Mouse (Mus musculus) heart, embryonic 15.5 days (tissue): Measurements from ENCODE around the gene 5330417C22Rik. TPM values are rescaled to one million over a fixed set of nuclear protein-coding genes. Genes with fewer than 3 reads are reported as not detected.

ENCODE experiments used
- ATAC-seq: fragments of 200-750 bp; cut with Nextera tagmentation; replicated peaks from 2 replicates; pipeline ENCODE4 v1.8.0; 2017; ENCODE audit warnings: low read depth, moderate TSS enrichment; ENCODE audit not compliant: insufficient number of reproducible peaks, insufficient read depth, low FRiP score
- H3K27ac ChIP-seq: fragments of 300-500 bp; sonication (generic); 2 replicates; pipeline ENCODE4 v1.5.1; 2015; ENCODE audit warnings: mild to moderate bottlenecking, inconsistent platforms
- H3K27me3 ChIP-seq: fragments of 300-500 bp; sonication (generic); 2 replicates; pipeline ENCODE4 v1.6.1; 2015; ENCODE audit warnings: inconsistent platforms
- H3K36me3 ChIP-seq: fragments of 300-500 bp; sonication (generic); 2 replicates; pipeline ENCODE4 v1.6.1; 2015; ENCODE audit warnings: mild to moderate bottlenecking, inconsistent platforms
- H3K4me1 ChIP-seq: fragments of 300-500 bp; sonication (generic); replicated peaks from 2 replicates; pipeline ENCODE4 v1.6.1; 2015; ENCODE audit warnings: inconsistent platforms
- H3K4me2 ChIP-seq: fragments of 300-500 bp; sonication (generic); 2 replicates; pipeline ENCODE4 v1.6.1; 2015; ENCODE audit warnings: inconsistent platforms, mild to moderate bottlenecking, moderate library complexity
- H3K4me3 ChIP-seq: fragments of 300-500 bp; sonication (generic); 2 replicates; pipeline ENCODE4 v1.5.1; 2015; ENCODE audit warnings: mild to moderate bottlenecking, inconsistent platforms
- H3K9ac ChIP-seq: fragments of 300-500 bp; sonication (generic); 2 replicates; pipeline ENCODE4 v1.6.1; 2015; ENCODE audit warnings: mild to moderate bottlenecking, inconsistent platforms
- H3K9me3 ChIP-seq: fragments of 300-500 bp; sonication (generic); replicated peaks from 2 replicates; pipeline ENCODE4 v1.6.1; 2016; ENCODE audit warnings: inconsistent platforms
- WGBS: fragments of 180-500 bp; shearing (Covaris S2); methylation state at CpG from one replicate; pipeline ENCODE4 v1.1.7; 2015; ENCODE audit warnings: mixed read lengths; 5-methylcytosine and 5-hydroxymethylcytosine counted together
- microRNA-seq: library from miRNA; unstranded; fragments of <30 nt; microRNA quantifications from one replicate; pipeline ENCODE4, GENCODE M21; 2016
- polyA plus RNA-seq: library from polyadenylated mRNA; unstranded; fragments of >200 nt; fragmentation: Nextera tagmentation; extraction: Ambion mirVana; gene quantifications from 2 replicates; pipeline ENCODE4 v1.2.1, GENCODE M21; 2015

Gene 5330417C22Rik
- polyA plus RNA-seq, 1 experiment from 2014 or later = 1.0 TPM

- Histone ChIP-seq H3K36me3 (no peaks in the 10 kb centered on the region), H3K9ac (no peak overlapping the region), H3K27ac (no peak overlapping the region), H3K4me2 (no peak overlapping the region), H3K27me3 (peaks cover 5% of the 10 kb centered on the region), H3K9me3 (no peaks in the 10 kb centered on the region), H3K4me3 (no peak overlapping the region), H3K4me1 (peaks cover 11% of the 10 kb centered on the region; the same call in 1 of the 2 replicates)
- ATAC-seq = no peak
- WGBS = 67% methylated on average over 8 of the region's 8 CpGs
Measured at GRCm38 (mm10) chr3:108409656-108410358, 126.5 kb downstream of the 5330417C22Rik start.

DNA sequence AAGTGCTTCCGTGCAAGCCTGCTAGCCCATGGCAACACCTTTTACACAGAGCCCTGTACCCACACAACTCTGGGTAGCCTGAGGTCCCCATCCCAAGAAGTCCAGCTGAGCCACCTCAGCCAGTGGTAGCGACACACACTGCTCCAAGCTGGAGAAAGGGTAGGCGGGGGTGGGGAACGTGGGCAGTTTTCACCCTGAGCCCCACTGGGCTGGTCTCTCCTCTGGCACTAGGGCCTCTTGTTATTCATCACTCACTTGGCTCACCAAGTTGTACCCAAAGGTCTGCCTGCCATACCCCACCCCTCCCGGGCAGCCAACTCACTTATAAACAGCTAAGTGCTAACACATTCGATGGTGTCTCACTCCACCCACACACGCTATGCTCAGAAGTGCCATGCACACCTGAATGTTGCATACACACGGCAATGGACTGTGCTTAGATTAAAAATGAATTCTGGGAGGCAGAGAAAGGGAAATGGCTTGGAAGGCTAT, 127.8 kb downstream of the 5330417C22Rik start:
- no peak for ATAC-seq
- no peak overlapping the region for H3K9ac ChIP-seq
- H3K36me3 ChIP-seq = no peaks in the 10 kb centered on the region

DNA sequence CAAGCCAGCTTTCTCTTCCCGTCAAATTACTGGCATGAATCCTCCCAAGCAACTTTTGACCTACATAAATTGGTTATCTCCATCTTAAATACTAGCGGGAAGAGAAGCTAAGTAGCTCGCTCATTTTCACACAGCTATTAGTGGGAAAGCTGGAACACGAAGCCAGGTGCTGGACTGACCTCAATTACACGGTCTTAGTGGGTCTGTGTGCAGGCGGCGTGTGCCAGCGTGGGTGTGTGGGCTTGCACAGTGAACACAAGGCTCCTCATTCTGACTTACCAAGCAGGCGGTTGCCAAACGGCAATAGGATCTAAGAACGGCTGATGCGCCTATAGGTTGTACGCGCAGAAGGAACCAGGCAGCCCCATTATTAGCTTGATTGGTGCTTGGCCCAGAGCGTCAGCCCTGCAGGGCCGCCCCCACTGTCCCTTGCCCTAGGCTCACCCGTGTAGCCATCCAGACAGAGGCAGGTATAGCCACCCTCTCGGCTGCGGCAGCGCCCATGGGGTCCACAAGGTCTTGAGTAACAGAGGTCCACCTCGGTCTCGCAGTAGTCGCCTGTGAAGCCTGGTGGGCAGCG, 129.9 kb downstream of the 5330417C22Rik start:
- no peak for ATAC-seq
- peaks cover 11% of the 10 kb centered on the region; the same call in 1 of the 2 replicates for H3K4me1 ChIP-seq

More for the DNA sequence above, 127.8 kb downstream of the 5330417C22Rik start:
- Histone ChIP-seq H3K4me3 (no peak overlapping the region), H3K27ac (no peak overlapping the region), H3K27me3 (no peaks in the 10 kb centered on the region), H3K4me1 (peaks cover 11% of the 10 kb centered on the region; the same call in 1 of the 2 replicates), H3K4me2 (no peak overlapping the region), H3K9me3 (no peaks in the 10 kb centered on the region)
- WGBS = 84% methylated on average over 8 of the region's 8 CpGs

More for the DNA sequence above, 129.9 kb downstream of the 5330417C22Rik start:
- WGBS = 85% methylated on average over 24 of the region's 24 CpGs
- H3K36me3 ChIP-seq = no peaks in the 10 kb centered on the region
- peaks cover 7% of the 10 kb centered on the region for H3K27me3 ChIP-seq
- H3K27ac ChIP-seq = no peak overlapping the region
- H3K4me2 ChIP-seq = no peak overlapping the region
- H3K4me3 ChIP-seq = no peak overlapping the region
- H3K9me3 ChIP-seq = no peaks in the 10 kb centered on the region
- H3K9ac ChIP-seq = no peak overlapping the region

Small RNA genes lying within 50 kb of the gene (microRNA-seq; reads per million reads assigned to microRNA genes)
- gene Gm22860 = not detected

Other genes starting within 250 kb of the 5330417C22Rik start
- gene Mybphl, start 171.6 kb downstream of the 5330417C22Rik start, polyA plus RNA-seq = 41.5 and 48.0 TPM in 2 replicates
- gene Psrc1, start 152.7 kb downstream of the 5330417C22Rik start, polyA plus RNA-seq = 17.1 and 23.1 TPM in 2 replicates
- 2.4 and 3.6 TPM in 2 replicates for gene Celsr2, start 121.0 kb downstream of the 5330417C22Rik start, polyA plus RNA-seq
- gene Sars, start 91.3 kb downstream of the 5330417C22Rik start, polyA plus RNA-seq = 79.7 and 80.9 TPM in 2 replicates
- gene 1700013F07Rik, start 2.4 kb downstream of the 5330417C22Rik start, polyA plus RNA-seq = 0.19 TPM in 1 of 2 replicates, not detected in the other
- gene Tmem167b, start 25.9 kb upstream of the 5330417C22Rik start, polyA plus RNA-seq = 29.7 and 32.5 TPM in 2 replicates
- gene Taf13, start 35.2 kb upstream of the 5330417C22Rik start, polyA plus RNA-seq = 24.6 and 24.7 TPM in 2 replicates
- 7.0 and 8.8 TPM in 2 replicates for gene Wdr47, start 54.7 kb upstream of the 5330417C22Rik start, polyA plus RNA-seq
- gene Clcc1, start 117.4 kb upstream of the 5330417C22Rik start, polyA plus RNA-seq = 50.3 and 50.9 TPM in 2 replicates
- 25.0 and 27.6 TPM in 2 replicates for gene Gpsm2, start 185.8 kb upstream of the 5330417C22Rik start, polyA plus RNA-seq
- 0.04 TPM in 1 of 2 replicates, not detected in the other for gene Aknad1, start 203.1 kb upstream of the 5330417C22Rik start, polyA plus RNA-seq